Mouse (Mus musculus) hindbrain, postnatal 0 days (tissue): Measurements from ENCODE around the gene Med16. TPM values are rescaled to one million over a fixed set of nuclear protein-coding genes. Genes with fewer than 3 reads are reported as not detected.

ENCODE experiments used
- ATAC-seq: fragments of 200-750 bp; cut with Nextera tagmentation; 2 replicates; pipeline ENCODE4 v1.8.0; 2017; ENCODE audit warnings: mild to moderate bottlenecking, moderate TSS enrichment, moderate library complexity
- DNase-seq: peaks from one replicate; pipeline ENCODE4 v3.0.0-alpha.2; 2015; ENCODE audit warnings: low spot score
- H3K27ac ChIP-seq: fragments of 300-500 bp; sonication (generic); 2 replicates; pipeline ENCODE4 v1.5.1; 2014; ENCODE audit warnings: mild to moderate bottlenecking
- H3K27me3 ChIP-seq: fragments of 300-500 bp; sonication (generic); 2 replicates; pipeline ENCODE4 v1.6.1; 2014; ENCODE audit warnings: low read length, mixed read lengths; ENCODE audit not compliant: insufficient read depth
- H3K36me3 ChIP-seq: fragments of 300-500 bp; sonication (generic); 2 replicates; pipeline ENCODE4 v1.6.1; 2014; ENCODE audit warnings: low read length, mixed read lengths; ENCODE audit not compliant: insufficient read depth
- H3K4me1 ChIP-seq: fragments of 300-500 bp; sonication (generic); 2 replicates; pipeline ENCODE4 v1.6.1; 2014; ENCODE audit warnings: antibody characterized with exemption, low read length, mixed read lengths; ENCODE audit not compliant: insufficient read depth
- H3K4me2 ChIP-seq: fragments of 300-500 bp; sonication (generic); 2 replicates; pipeline ENCODE4 v1.6.1; 2014; ENCODE audit warnings: low read depth, mild to moderate bottlenecking, low read length, moderate library complexity, mixed read lengths
- H3K4me3 ChIP-seq: fragments of 300-500 bp; sonication (generic); 2 replicates; pipeline ENCODE4 v1.5.1; 2014; ENCODE audit warnings: low read length
- H3K9ac ChIP-seq: fragments of 300-500 bp; sonication (generic); replicated peaks from 2 replicates; pipeline ENCODE4 v1.6.1; 2014; ENCODE audit warnings: mild to moderate bottlenecking, low read length, moderate library complexity, mixed read lengths
- H3K9me3 ChIP-seq: fragments of 300-500 bp; sonication (generic); 2 replicates; pipeline ENCODE4 v1.6.1; 2016; ENCODE audit warnings: low read length, mixed read lengths
- CTCF ChIP-seq: IDR thresholded peaks from 2 replicates; pipeline ENCODE4 v1.5.1; 2016; ENCODE audit warnings: antibody characterized with exemption, control low read depth, low read depth
- WGBS: fragments of 180-500 bp; shearing (Covaris S2); extraction: QIAGEN DNeasy Blood & Tissue Kit; methylation state at CpG from one replicate; pipeline ENCODE4 v1.1.7; 2014; 5-methylcytosine and 5-hydroxymethylcytosine counted together
- polyA plus RNA-seq: library from polyadenylated mRNA; unstranded; fragments of >200 nt; fragmentation: Nextera tagmentation; extraction: Ambion mirVana; gene quantifications from 2 replicates; pipeline ENCODE4 v1.2.1, GENCODE M21; 2015
- total RNA-seq: library from RNA; depleted of rRNA; stranded (reverse); fragments of >200 nt; gene quantifications from 2 replicates; pipeline ENCODE4 v1.2.3, GENCODE M21; 2014

Med16 gene
- total and polyA plus RNA-seq, 2 experiments from 2014 or later = 48.4 to 82.2 TPM

GRCm38 (mm10) chr10:79921572-79921971 lies 12.8 kb upstream of the Med16 start:
- 2% methylated on average over 34 of the region's 34 CpGs for WGBS
- no peak for DNase-seq
- TF ChIP-seq CTCF = no peak
- Histone ChIP-seq H3K27ac (no peak overlapping the region), H3K36me3 (no peaks in the 10 kb centered on the region), H3K4me2 (peak overlapping the region; percentile 56), H3K9ac (peak overlapping the region; percentile 31), H3K27me3 (peaks cover 53% of the 10 kb centered on the region), H3K4me3 (peak overlapping the region; percentile 30), H3K9me3 (no peaks in the 10 kb centered on the region), H3K4me1 (peaks cover 13% of the 10 kb centered on the region; the same call in 1 of the 2 replicates)
- no peak for ATAC-seq

- H3K4me2 ChIP-seq = peak within 1 kb of the TSS; percentile 56
- peaks cover 53% of the 10 kb centered on the region for H3K27me3 ChIP-seq
- H3K27ac ChIP-seq = no peak within 1 kb of the TSS
- no peaks in the 10 kb centered on the region for H3K36me3 ChIP-seq
- H3K9me3 ChIP-seq = no peaks in the 10 kb centered on the region
- peak within 1 kb of the TSS; percentile 31 for H3K9ac ChIP-seq
- 4% methylated on average over 41 of the region's 41 CpGs for WGBS
- no peak for DNase-seq
- peaks cover 14% of the 10 kb centered on the region; the same call in 1 of the 2 replicates for H3K4me1 ChIP-seq
- H3K4me3 ChIP-seq = peak within 1 kb of the TSS; percentile 30
- no peak for ATAC-seq
- TF ChIP-seq CTCF = no peak
These were observed 12.3 kb upstream of the Med16 start, which contains the start of gene R3hdm4 for GRCm38 (mm10) chr10:79920958-79921535. Gene R3hdm4 (minus strand): TSS chr10:79921208.

- DNase-seq = no peak
- no peak for ATAC-seq
- Histone ChIP-seq H3K4me2 (peak overlapping the region; percentile 56), H3K27ac (no peak overlapping the region), H3K4me1 (peaks cover 15% of the 10 kb centered on the region; the same call in 1 of the 2 replicates), H3K9ac (no peak overlapping the region; the same call in 1 of the 2 replicates), H3K9me3 (no peaks in the 10 kb centered on the region), H3K36me3 (no peaks in the 10 kb centered on the region), H3K4me3 (peak overlapping the region; percentile 30; the same call in 1 of the 2 replicates), H3K27me3 (peaks cover 53% of the 10 kb centered on the region)
- no peak for TF ChIP-seq CTCF
- 16% methylated on average over 26 of the region's 26 CpGs for WGBS
These were observed 11.6 kb upstream of the Med16 start for GRCm38 (mm10) chr10:79920056-79920890.

GRCm38 (mm10) chr10:79919251-79919849 lies 10.6 kb upstream of the Med16 start:
- H3K4me1 ChIP-seq = peaks cover 24% of the 10 kb centered on the region
- H3K27ac ChIP-seq = no peak overlapping the region
- ATAC-seq = no peak
- no peak for TF ChIP-seq CTCF
- H3K4me2 ChIP-seq = no peak overlapping the region
- no peaks in the 10 kb centered on the region for H3K9me3 ChIP-seq
- WGBS = 7% methylated on average over 21 of the region's 21 CpGs
- no peak for DNase-seq
- no peaks in the 10 kb centered on the region for H3K36me3 ChIP-seq
- no peak overlapping the region for H3K4me3 ChIP-seq
- H3K9ac ChIP-seq = no peak overlapping the region
- peaks cover 53% of the 10 kb centered on the region for H3K27me3 ChIP-seq

- H3K4me3 ChIP-seq = peak overlapping the region; percentile 15; the same call in 1 of the 2 replicates
- no peak overlapping the region for H3K27ac ChIP-seq
- WGBS = 7% methylated on average over 35 of the region's 35 CpGs
- peak overlapping the region; percentile 27; the same call in 1 of the 2 replicates for H3K4me2 ChIP-seq
- no peaks in the 10 kb centered on the region for H3K9me3 ChIP-seq
- TF ChIP-seq CTCF = no peak
- H3K27me3 ChIP-seq = peaks cover 53% of the 10 kb centered on the region
- no peak overlapping the region; the same call in 1 of the 2 replicates for H3K9ac ChIP-seq
- DNase-seq (no peak), ATAC-seq (0 out of 2 replicates have a peak, but pooled peaks have one; percentile 13)
- peaks cover 24% of the 10 kb centered on the region for H3K4me1 ChIP-seq
- H3K36me3 ChIP-seq = no peaks in the 10 kb centered on the region
These were observed 9.7 kb upstream of the Med16 start for GRCm38 (mm10) chr10:79918231-79919078.
